Mouse (Mus musculus) left cerebral cortex, adult 18-20 months (tissue): Measurements from ENCODE around the gene Hhex. TPM values are rescaled to one million over a fixed set of nuclear protein-coding genes. Genes with fewer than 3 reads are reported as not detected.

Experiments used
- DNase-seq, 2 experiments: peaks; one replicate each; pipeline ENCODE4 v3.0.0; 2021 to 2022; ENCODE audit warnings: low spot score in 2 of 2, mixed read lengths in 1 of 2
- long read RNA-seq, 2 experiments: library from polyadenylated mRNA; stranded (forward); transcript quantifications; one replicate each; pipeline ENCODE4 v2.0.0; 2021
- total RNA-seq, 2 experiments: library from RNA; stranded (reverse); gene quantifications; 2 replicates each; pipeline ENCODE4 v1.2.3; 2021

The Hhex gene
- total RNA-seq, result 1 to 10 TPM; 1.7 to 2.0 TPM
- long read RNA-seq, experiment 1, partial matches to known transcripts, result 0 of 1 reads
- long read RNA-seq, experiment 1, other reads (novel, unspliced or antisense), result 0 of 1 reads
- long read RNA-seq, experiment 2, partial matches to known transcripts, result 0 of 1 reads
- long read RNA-seq, experiment 2, other reads (novel, unspliced or antisense), result 0 of 1 reads

DNA sequence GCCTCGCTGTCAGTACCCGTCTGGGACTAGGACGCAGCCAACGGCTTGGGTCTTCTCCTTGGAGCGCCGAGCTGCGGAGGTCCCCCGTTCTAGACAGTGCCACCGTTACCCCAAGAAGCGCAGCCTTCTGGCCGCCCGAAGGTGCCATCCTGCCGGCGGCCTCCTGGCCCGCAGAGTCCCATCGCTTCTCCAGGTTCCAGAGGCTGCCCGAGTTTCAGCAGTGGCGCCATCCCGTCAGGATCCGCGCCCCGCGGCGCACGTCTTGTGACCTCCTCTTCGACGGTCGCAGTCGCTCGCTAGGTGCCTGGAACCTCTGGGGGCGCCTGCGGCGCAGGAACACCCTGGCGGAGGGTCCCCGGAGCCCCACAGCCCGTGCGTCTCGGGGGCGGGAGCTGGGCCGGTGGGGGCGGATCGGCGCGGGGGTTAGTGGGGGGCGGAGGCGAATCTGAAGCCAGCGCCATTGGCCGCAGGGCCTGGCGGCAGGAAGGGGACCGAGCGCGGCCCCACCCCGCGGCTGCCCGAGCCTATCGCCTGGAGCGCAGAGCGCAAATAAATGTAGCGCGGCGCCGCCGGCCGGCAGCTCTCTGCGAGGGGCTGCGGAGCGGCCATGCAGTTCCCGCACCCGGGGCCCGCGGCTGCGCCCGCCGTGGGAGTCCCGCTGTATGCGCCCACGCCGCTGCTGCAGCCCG, at the start of gene Hhex:
Gene Hhex (plus strand): TSS at position 548 of the 689 bp plus-strand sequence.
- DNase-seq, result peak; percentile 36 to 38

DNA sequence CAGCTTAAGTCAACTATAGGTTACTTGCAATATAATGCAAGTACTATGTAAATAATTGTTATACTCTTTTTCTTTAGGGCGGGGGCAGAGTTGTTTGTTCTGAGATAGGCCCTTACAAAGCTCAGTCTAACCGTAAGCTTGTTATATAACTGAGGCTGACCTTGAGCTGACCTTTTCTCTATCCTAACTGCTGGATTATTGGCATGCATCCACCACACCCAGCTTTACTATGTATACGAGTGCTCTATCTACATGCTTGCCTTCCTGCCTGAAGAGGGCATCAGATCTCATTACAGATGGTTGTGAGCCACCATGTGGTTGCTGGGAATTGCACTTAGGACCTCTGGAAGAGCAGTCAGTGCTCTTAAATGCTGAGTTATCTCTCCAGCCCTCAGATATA, 48.5 kb upstream of the Hhex start:
- DNase-seq, result no peak

DNA sequence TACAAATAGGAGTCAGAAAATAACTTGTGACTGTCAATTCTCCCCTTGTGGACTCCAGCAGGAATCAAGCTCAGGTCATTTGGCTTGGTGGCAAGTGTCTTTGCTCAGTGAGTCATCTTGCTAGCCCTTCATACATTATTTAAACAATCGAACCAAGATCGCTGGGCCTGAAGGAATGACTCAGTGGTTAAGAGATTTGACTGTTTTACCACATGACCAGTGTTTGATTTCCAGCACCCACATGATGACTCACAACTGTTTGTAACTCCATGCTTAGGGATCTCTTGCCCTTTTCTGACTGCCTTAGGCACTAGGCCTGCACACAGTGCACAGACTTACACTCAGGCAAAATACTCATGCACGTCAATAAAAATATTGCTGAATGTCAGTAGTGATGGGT, 42.7 kb upstream of the Hhex start:
- no peak for DNase-seq

DNA sequence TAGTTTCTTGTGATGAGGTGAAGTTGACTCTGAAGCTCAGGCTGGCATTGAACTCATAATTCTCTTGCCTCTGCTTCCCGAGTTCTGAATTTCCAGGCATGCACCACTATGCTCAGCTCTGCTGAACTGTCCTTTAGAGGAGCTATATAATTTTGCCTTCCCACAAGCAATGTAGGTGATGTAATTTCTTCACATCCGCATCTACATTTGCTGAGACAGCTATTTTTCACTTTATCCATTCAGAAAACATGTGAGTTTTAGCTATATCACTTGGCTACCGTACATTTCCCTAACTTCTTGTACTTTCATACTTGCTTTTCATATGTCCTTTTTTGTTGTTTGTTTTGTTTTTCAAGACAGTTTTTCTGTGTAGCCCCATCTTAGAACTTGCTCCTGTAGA, 38.3 kb upstream of the Hhex start:
- DNase-seq, result no peak

GRCm38 (mm10) chr19:37400936-37401335, 33.7 kb upstream of the Hhex start:
- DNase-seq, result no peak

DNA sequence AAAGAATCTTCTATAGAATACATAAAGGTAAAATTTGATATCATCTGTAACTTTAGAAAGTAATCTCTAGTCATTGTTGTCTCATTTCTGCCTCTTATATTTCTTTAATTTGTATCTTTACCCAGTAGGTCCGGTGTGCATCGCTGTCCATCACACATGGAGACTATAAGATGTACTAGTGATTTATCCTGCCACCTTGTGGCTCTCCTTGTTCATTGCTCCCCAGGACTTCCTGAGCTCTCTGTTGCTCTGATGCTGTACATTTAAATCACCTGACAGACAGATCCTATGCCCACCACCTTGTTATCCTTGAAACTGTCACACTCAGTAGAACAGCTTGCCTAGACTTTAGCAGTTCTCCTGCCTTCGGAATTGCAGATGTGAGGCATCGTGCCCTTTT, 16.3 kb upstream of the Hhex start:
- peak; percentile 27 to 33 for DNase-seq

GRCm38 (mm10) chr19:37419613-37420012, 15.0 kb upstream of the Hhex start:
- peak; percentile 37 to 50 for DNase-seq

GRCm38 (mm10) chr19:37428589-37428988, 6.0 kb upstream of the Hhex start:
- no peak for DNase-seq

GRCm38 (mm10) chr19:37431139-37431756, 3.4 kb upstream of the Hhex start:
- no peak for DNase-seq

GRCm38 (mm10) chr19:37432868-37433570, 1.6 kb upstream of the Hhex start:
- no peak for DNase-seq

GRCm38 (mm10) chr19:37433895-37434262, 731 bp upstream of the Hhex start:
- peak in 1 of 2 experiments; percentile 2 for DNase-seq

DNA sequence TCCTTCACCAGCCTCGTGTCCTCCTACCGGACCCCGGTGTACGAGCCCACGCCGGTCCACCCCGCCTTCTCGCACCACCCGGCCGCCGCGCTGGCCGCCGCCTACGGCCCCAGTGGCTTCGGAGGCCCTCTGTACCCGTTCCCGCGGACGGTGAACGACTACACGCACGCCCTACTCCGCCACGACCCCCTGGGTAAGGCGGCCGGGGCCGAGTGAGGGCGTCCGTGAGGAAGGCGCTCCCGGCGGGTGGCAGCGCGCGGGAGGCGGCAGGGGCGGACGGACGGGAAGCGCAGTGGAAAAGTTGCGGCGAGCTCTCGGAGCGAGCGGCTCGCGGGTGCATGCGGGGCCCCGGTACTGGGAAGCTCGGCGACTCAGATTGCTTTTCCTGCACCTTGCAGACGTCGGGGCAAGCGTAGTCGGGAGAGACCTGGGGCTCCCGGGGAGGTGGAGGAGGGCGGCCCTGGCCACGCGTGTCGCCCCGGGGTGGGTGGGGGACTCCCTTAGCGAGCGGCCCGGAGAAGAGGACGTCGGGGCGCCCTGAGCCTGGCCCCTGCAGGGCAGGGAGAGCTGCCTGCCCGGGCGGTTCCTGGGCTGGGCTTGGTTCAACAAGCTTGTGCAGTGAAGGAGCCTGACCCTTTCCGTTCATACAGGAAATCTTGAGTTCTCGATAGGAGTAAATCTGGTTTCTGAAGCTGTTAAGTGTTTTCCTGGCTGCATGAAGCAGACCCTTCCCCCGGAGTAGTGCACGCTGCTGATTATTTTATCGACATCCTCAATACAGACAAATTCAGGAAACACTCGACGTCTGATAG, 637 bp downstream of the Hhex start:
- DNase-seq, result peak; percentile 7 to 17

- DNase-seq, result no peak
Measured at GRCm38 (mm10) chr19:37435853-37436174, 1.2 kb downstream of the Hhex start.

DNA sequence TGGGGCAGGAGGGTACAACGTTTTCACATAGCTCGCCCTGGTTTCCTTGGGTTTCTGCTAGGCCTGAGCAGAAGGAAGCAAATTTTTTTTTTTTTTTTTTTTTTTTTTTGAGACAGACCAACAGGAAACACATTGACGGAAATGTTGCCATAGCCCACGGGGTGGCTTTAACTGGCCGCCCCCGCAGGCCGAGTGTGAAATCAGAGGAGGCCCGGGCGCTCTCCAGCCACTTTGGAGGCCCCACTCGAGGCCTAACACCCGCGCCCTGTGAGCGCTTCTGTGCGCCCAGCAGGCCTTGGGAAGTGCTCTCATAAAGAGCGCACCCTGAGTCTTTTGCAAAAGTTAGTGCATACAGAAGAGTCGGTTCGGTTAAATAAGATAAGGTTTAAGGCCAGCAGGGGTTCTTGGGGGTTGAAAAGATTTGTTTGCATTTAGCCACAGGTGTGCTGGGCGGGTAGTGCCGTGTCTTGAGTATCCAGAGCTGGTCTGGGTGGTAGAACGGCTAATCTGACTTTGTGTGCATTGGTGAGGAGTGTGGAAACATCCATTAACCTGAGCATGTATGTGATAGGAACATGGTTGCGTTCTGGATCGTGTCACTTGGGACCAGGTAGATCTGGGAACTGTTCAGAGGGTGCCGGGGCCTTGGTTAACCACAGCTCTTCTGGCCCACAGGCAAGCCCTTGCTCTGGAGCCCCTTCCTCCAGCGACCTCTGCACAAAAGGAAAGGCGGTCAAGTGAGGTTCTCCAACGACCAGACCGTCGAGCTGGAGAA, 2.1 kb downstream of the Hhex start:
- no peak for DNase-seq

- no peak for DNase-seq
Measured at GRCm38 (mm10) chr19:37437289-37437606, 2.6 kb downstream of the Hhex start.

DNA sequence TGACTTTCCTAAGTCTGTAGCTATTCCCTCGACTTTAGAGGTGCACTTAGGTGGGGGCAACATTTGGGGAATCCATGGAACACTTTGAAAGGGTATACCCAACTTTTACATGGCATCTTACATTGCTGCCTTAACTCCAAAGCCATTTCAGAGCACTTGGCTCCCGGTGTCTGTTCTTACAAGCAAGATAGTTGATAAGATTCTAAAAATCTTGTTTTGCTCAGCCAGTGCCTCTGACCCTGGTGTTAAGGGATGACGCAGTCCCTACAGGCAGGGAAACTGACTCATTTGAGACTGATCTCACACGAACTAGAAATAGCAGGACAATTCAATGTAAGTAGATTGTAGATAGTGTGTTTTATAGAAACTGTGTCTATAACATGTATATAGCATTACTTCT, 5.6 kb downstream of the Hhex start:
- DNase-seq, result no peak

GRCm38 (mm10) chr19:37440708-37441475, 6.3 kb downstream of the Hhex start:
- DNase-seq, result no peak

DNA sequence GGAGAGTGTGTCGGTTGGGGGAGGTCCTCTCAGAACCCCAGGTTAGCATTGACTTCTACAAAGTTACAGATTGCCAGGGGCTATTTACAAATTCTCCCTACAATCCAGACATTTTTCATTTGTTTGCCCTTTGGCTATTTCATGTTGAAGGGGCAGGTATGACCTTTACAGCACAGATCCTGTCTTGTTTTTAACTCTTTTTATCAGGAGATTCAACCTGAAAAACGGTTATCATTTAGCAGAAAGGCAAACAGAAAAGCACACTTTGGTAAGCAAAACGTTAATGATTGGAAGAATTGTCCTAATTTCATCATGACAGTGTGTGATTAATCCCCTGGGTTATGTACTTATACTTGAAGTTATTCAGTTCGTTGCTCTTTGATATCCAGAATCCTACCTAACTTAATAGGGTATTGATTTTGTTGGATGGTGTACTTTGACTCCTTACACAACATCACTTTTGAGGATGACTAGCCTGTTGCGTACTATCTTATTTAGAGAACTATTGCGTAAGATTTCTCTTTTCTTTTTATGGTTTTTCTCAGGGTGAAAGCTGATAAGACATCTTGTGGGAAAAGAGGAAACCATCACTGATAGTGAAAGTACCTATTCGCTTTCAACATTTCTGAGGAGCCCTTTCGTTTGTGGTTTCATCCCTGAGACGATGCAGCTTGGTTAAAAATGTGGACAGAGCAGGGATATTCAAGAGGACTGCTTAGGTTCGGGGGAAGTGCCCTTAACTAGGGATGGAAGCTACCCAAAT, 8.1 kb downstream of the Hhex start:
- DNase-seq, result no peak

GRCm38 (mm10) chr19:37443631-37444140, 9.1 kb downstream of the Hhex start:
- DNase-seq, result no peak
